Mouse (Mus musculus): ENCODE results near the gene P2ry13. TPM values are rescaled to one million over a fixed set of nuclear protein-coding genes. Genes with fewer than 3 reads are reported as not detected.

P2ry13 gene
- polyA plus RNA-seq, 1 experiment: 18.4 TPM

DNA sequence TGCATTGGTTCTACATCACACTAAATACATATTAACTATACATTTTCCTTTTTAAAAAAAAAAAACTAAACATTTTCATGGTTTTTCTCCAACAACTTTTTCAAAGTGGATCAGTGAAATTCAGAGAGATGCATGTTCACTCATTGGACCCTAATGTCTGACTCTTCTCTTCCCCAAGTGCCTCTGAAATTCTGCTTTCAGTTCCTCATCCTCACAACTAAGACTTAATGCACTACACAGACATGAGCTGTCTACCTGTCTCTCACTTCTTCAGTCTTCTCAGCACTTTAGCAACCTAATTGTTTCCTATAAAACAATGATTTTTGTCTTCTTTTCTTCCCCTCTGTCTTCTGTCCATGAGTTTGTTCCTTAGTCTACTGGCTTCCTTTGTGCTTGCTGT lies 14.7 kb upstream of the P2ry13 start:
- H3K4me3 ChIP-seq (ENCODE audit: insufficient read depth, low read length): no peak overlapping the region
- H3K4me1 ChIP-seq (ENCODE audit: control insufficient read depth, insufficient read depth, low read length): peaks cover 2% of the 10 kb centered on the region; the same call in 1 of the 2 replicates
- no peak overlapping the region for H3K27ac ChIP-seq (ENCODE audit: insufficient read depth, low read length)
- no peak for TF ChIP-seq POLR2A (IDR thresholded peaks at IDR 0.05; ENCODE audit: extremely low read depth, insufficient read depth, low read length)
- TF ChIP-seq CTCF (IDR thresholded peaks at IDR 0.05; ENCODE audit: extremely low read depth, insufficient read depth, low read length): no peak

DNA sequence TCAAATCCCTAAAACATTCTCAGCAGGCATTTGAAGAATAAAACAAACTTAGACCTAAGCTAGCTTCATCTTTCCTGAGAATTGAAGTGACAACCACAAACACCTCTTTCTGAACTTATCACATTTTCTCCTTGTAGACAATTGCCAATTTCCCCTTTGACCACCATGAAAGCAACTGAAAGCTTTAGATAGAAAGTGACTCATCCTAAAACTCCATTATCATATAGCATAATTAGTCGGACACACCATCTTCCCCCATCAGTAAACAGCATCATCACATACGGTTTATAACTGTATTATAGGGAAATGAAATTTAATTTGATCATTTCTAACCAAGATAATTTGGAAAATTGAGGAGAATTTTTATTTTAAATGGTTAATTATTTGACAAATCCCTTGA lies 11.6 kb upstream of the P2ry13 start:
- no peak overlapping the region for H3K4me3 ChIP-seq (ENCODE audit: insufficient read depth, low read length)
- TF ChIP-seq CTCF (IDR thresholded peaks at IDR 0.05; ENCODE audit: extremely low read depth, insufficient read depth, low read length): no peak
- H3K4me1 ChIP-seq (ENCODE audit: control insufficient read depth, insufficient read depth, low read length): no peaks in the 10 kb centered on the region
- no peak overlapping the region for H3K27ac ChIP-seq (ENCODE audit: insufficient read depth, low read length)

- Histone ChIP-seq H3K27ac (ENCODE audit: insufficient read depth, low read length) (no peak overlapping the region), H3K4me1 (ENCODE audit: control insufficient read depth, insufficient read depth, low read length) (no peaks in the 10 kb centered on the region), H3K4me3 (ENCODE audit: insufficient read depth, low read length) (no peak overlapping the region)
- TF ChIP-seq CTCF (IDR thresholded peaks at IDR 0.05; ENCODE audit: extremely low read depth, insufficient read depth, low read length): no peak
- TF ChIP-seq POLR2A (IDR thresholded peaks at IDR 0.05; ENCODE audit: extremely low read depth, insufficient read depth, low read length): no peak
Measured at GRCm38 (mm10) chr3:59219326-59219725, 8.6 kb upstream of the P2ry13 start.

DNA sequence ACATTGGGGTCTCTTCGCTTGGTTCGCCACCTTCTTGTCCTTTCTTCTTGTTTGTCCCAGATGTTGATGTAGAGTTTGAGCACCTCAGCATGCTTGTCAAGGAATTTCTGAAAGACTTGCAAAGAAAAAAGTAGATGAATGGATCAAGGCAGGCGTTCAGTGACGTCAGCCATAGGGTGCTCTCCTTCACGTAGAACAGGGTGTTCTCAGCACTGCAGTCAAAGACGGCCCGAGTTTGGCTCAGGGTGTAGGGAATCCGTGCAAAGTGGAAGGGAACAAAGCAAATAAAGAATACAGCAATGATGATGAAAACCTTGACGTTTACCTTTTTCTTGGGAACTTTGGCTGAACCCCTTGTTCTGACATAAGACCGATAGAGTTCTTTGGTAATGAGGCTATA lies 6.5 kb upstream of the P2ry13 start:
- Histone ChIP-seq H3K4me3 (ENCODE audit: insufficient read depth, low read length) (no peak overlapping the region), H3K4me1 (ENCODE audit: control insufficient read depth, insufficient read depth, low read length) (no peaks in the 10 kb centered on the region), H3K27ac (ENCODE audit: insufficient read depth, low read length) (no peak overlapping the region)
- TF ChIP-seq POLR2A (IDR thresholded peaks at IDR 0.05; ENCODE audit: extremely low read depth, insufficient read depth, low read length) (no peak), CTCF (IDR thresholded peaks at IDR 0.05; ENCODE audit: extremely low read depth, insufficient read depth, low read length) (no peak)

- TF ChIP-seq POLR2A (IDR thresholded peaks at IDR 0.05; ENCODE audit: extremely low read depth, insufficient read depth, low read length) (no peak), CTCF (IDR thresholded peaks at IDR 0.05; ENCODE audit: extremely low read depth, insufficient read depth, low read length) (no peak)
- no peaks in the 10 kb centered on the region for H3K4me1 ChIP-seq (ENCODE audit: control insufficient read depth, insufficient read depth, low read length)
- no peak overlapping the region for H3K27ac ChIP-seq (ENCODE audit: insufficient read depth, low read length)
- no peak overlapping the region for H3K4me3 ChIP-seq (ENCODE audit: insufficient read depth, low read length)
Measured at GRCm38 (mm10) chr3:59212404-59212803, 1.7 kb upstream of the P2ry13 start.

- H3K4me3 ChIP-seq (ENCODE audit: insufficient read depth, low read length): no peak overlapping the region
- H3K27ac ChIP-seq (ENCODE audit: insufficient read depth, low read length): no peak overlapping the region
- H3K4me1 ChIP-seq (ENCODE audit: control insufficient read depth, insufficient read depth, low read length): no peaks in the 10 kb centered on the region
- TF ChIP-seq POLR2A (IDR thresholded peaks at IDR 0.05; ENCODE audit: extremely low read depth, insufficient read depth, low read length): no peak
Measured at GRCm38 (mm10) chr3:59211784-59212183, 1.1 kb upstream of the P2ry13 start.

- Histone ChIP-seq H3K4me3 (ENCODE audit: insufficient read depth, low read length) (no peak overlapping the region), H3K27ac (ENCODE audit: insufficient read depth, low read length) (no peak overlapping the region)
Measured at GRCm38 (mm10) chr3:59210089-59210488, 593 bp downstream of the P2ry13 start.

GRCm38 (mm10) chr3:59208650-59209548 lies 1.8 kb downstream of the P2ry13 start:
- Histone ChIP-seq H3K27ac (ENCODE audit: insufficient read depth, low read length) (no peak overlapping the region), H3K4me1 (ENCODE audit: control insufficient read depth, insufficient read depth, low read length) (no peaks in the 10 kb centered on the region; the same call in 1 of the 2 replicates), H3K4me3 (ENCODE audit: insufficient read depth, low read length) (no peak overlapping the region)
- TF ChIP-seq CTCF (IDR thresholded peaks at IDR 0.05; ENCODE audit: extremely low read depth, insufficient read depth, low read length) (peak; percentile 26; the same call in 1 of the 2 replicates), POLR2A (IDR thresholded peaks at IDR 0.05; ENCODE audit: extremely low read depth, insufficient read depth, low read length) (no peak)

More at GRCm38 (mm10) chr3:59210089-59210488, 593 bp downstream of the P2ry13 start:
- H3K4me1 ChIP-seq (ENCODE audit: control insufficient read depth, insufficient read depth, low read length): no peaks in the 10 kb centered on the region; the same call in 1 of the 2 replicates
- TF ChIP-seq POLR2A (IDR thresholded peaks at IDR 0.05; ENCODE audit: extremely low read depth, insufficient read depth, low read length) (no peak), CTCF (IDR thresholded peaks at IDR 0.05; ENCODE audit: extremely low read depth, insufficient read depth, low read length) (no peak)

DNA sequence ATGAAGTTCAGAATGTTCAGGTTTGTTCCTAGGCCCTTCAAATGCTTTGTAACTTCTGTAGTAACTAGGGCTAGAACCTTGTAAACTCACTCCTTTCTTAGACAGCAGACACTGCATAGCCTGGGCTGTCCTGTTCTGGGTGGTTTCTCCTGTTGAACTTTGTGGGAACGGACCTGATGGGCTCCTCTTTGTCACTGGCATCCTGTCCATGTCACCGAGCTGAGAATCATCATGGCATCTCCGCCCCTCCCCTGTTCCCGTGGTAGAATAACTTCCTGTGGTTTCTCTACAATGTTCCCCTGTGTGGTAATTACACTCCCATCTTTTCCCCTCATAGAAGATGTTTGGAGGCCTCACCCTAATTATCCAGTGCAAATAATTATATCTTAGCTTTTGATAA lies 4.7 kb downstream of the P2ry13 start:
- no peak overlapping the region for H3K27ac ChIP-seq (ENCODE audit: insufficient read depth, low read length)
- peaks cover 1% of the 10 kb centered on the region; the same call in 1 of the 2 replicates for H3K4me1 ChIP-seq (ENCODE audit: control insufficient read depth, insufficient read depth, low read length)
- no peak overlapping the region for H3K4me3 ChIP-seq (ENCODE audit: insufficient read depth, low read length)
- no peak for TF ChIP-seq CTCF (IDR thresholded peaks at IDR 0.05; ENCODE audit: extremely low read depth, insufficient read depth, low read length)
- no peak for TF ChIP-seq POLR2A (IDR thresholded peaks at IDR 0.05; ENCODE audit: extremely low read depth, insufficient read depth, low read length)
